Mouse (Mus musculus) midbrain, postnatal 0 days (tissue): ENCODE data around the gene Lhfpl2. TPM values are rescaled to one million over a fixed set of nuclear protein-coding genes. Genes with fewer than 3 reads are reported as not detected.

Experiments used
- ATAC-seq: fragments of 200-750 bp; cut with Nextera tagmentation; 2 replicates; pipeline ENCODE4 v1.8.0; 2017; ENCODE audit warnings: moderate number of reproducible peaks, mild to moderate bottlenecking, moderate TSS enrichment, moderate library complexity; ENCODE audit not compliant: low FRiP score
- DNase-seq: peaks from one replicate; pipeline ENCODE4 v3.0.0-alpha.2; 2015; ENCODE audit warnings: low spot score
- H3K27ac ChIP-seq: fragments of 300-500 bp; sonication (generic); 2 replicates; pipeline ENCODE4 v1.5.1; 2014; ENCODE audit warnings: low read depth, mild to moderate bottlenecking, low read length, mixed read lengths
- H3K27me3 ChIP-seq: fragments of 300-500 bp; sonication (generic); 2 replicates; pipeline ENCODE4 v1.6.1; 2014; ENCODE audit warnings: low read length, control low read depth, mixed read lengths; ENCODE audit not compliant: insufficient read depth
- H3K36me3 ChIP-seq: fragments of 300-500 bp; sonication (generic); 2 replicates; pipeline ENCODE4 v1.6.1; 2014; ENCODE audit warnings: low read length, control low read depth, mixed read lengths; ENCODE audit not compliant: insufficient read depth
- H3K4me1 ChIP-seq: fragments of 300-500 bp; sonication (generic); 2 replicates; pipeline ENCODE4 v1.6.1; 2014; ENCODE audit warnings: mild to moderate bottlenecking, control low read depth, antibody characterized with exemption, low read length, mixed read lengths; ENCODE audit not compliant: insufficient read depth
- H3K4me2 ChIP-seq: fragments of 300-500 bp; sonication (generic); 2 replicates; pipeline ENCODE4 v1.6.1; 2014; ENCODE audit warnings: low read depth, mild to moderate bottlenecking, low read length, mixed read lengths; ENCODE audit not compliant: poor library complexity, severe bottlenecking
- H3K4me3 ChIP-seq: fragments of 300-500 bp; sonication (generic); 2 replicates; pipeline ENCODE4 v1.5.1; 2014; ENCODE audit warnings: low read depth, mild to moderate bottlenecking, low read length, moderate library complexity
- H3K9ac ChIP-seq: fragments of 300-500 bp; sonication (generic); replicated peaks from 2 replicates; pipeline ENCODE4 v1.6.1; 2014; ENCODE audit warnings: mild to moderate bottlenecking, low read length, moderate library complexity, mixed read lengths; ENCODE audit not compliant: poor library complexity, severe bottlenecking
- H3K9me3 ChIP-seq: fragments of 300-500 bp; sonication (generic); 2 replicates; pipeline ENCODE4 v1.6.1; 2016; ENCODE audit warnings: low read length, control low read depth
- CTCF ChIP-seq: IDR thresholded peaks from 2 replicates; pipeline ENCODE4 v1.5.1; 2016; ENCODE audit warnings: antibody characterized with exemption, mild to moderate bottlenecking
- WGBS: fragments of 180-500 bp; shearing (Covaris S2); extraction: QIAGEN DNeasy Blood & Tissue Kit; methylation state at CpG from one replicate; pipeline ENCODE4 v1.1.7; 2014; 5-methylcytosine and 5-hydroxymethylcytosine counted together
- polyA plus RNA-seq: library from polyadenylated mRNA; unstranded; fragments of >200 nt; fragmentation: Nextera tagmentation; extraction: Ambion mirVana; gene quantifications from 2 replicates; pipeline ENCODE4 v1.2.1, GENCODE M21; 2015
- total RNA-seq: library from RNA; depleted of rRNA; stranded (reverse); fragments of >200 nt; gene quantifications from 2 replicates; pipeline ENCODE4 v1.2.3, GENCODE M21; 2014

The Lhfpl2 gene
- total and polyA plus RNA-seq, 2 experiments from 2014 or later, result 10.7 to 23.9 TPM

GRCm38 (mm10) chr13:94059373-94059772 is 1.8 kb downstream of the Lhfpl2 start:
- H3K27ac ChIP-seq, result no peak overlapping the region
- H3K4me2 ChIP-seq, result no peak overlapping the region
- ATAC-seq (no peak), DNase-seq (no peak)
- no peak for TF ChIP-seq CTCF
- H3K36me3 ChIP-seq, result no peaks in the 10 kb centered on the region
- no peaks in the 10 kb centered on the region for H3K4me1 ChIP-seq
- WGBS, result 83% methylated on average over 4 of the region's 4 CpGs
- H3K9ac ChIP-seq, result no peak overlapping the region
- H3K9me3 ChIP-seq, result no peaks in the 10 kb centered on the region
- H3K4me3 ChIP-seq, result no peak overlapping the region
- H3K27me3 ChIP-seq, result peaks cover 21% of the 10 kb centered on the region; the same call in 1 of the 2 replicates

GRCm38 (mm10) chr13:94059778-94060177 is 2.2 kb downstream of the Lhfpl2 start:
- Histone ChIP-seq H3K27me3 (peaks cover 21% of the 10 kb centered on the region; the same call in 1 of the 2 replicates), H3K4me3 (no peak overlapping the region), H3K9me3 (no peaks in the 10 kb centered on the region), H3K4me2 (no peak overlapping the region), H3K36me3 (no peaks in the 10 kb centered on the region), H3K9ac (no peak overlapping the region), H3K4me1 (no peaks in the 10 kb centered on the region), H3K27ac (no peak overlapping the region)
- DNase-seq, result no peak
- WGBS, result 88% methylated on average over 6 of the region's 6 CpGs
- TF ChIP-seq CTCF, result peak; percentile 63
- ATAC-seq, result no peak

DNA sequence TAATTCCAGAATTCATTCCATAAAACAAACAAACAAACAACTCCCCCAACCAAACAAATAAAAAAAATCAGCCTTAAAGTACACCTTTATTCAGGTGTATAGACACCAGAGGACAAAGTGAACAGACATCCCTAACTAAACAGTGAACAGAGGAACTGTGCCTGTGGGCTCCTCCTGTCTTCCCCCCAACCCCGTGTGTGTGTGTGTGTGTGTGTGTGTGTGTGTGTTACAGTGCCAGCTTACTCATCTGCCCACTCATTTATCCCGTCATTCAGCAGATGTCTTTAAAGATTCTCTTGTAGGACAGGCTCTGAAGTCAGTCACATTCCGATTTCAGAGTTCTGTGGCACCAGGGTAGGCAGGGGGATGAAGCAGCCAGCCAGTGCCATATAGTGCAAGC is 2.9 kb downstream of the Lhfpl2 start:
- Histone ChIP-seq H3K27ac (no peak overlapping the region), H3K4me3 (no peak overlapping the region), H3K27me3 (peaks cover 21% of the 10 kb centered on the region; the same call in 1 of the 2 replicates), H3K36me3 (no peaks in the 10 kb centered on the region), H3K9ac (no peak overlapping the region), H3K4me1 (no peaks in the 10 kb centered on the region), H3K4me2 (no peak overlapping the region), H3K9me3 (no peaks in the 10 kb centered on the region)
- 90% methylated on average over 3 of the region's 3 CpGs for WGBS
- ATAC-seq (no peak), DNase-seq (no peak)
- no peak for TF ChIP-seq CTCF

DNA sequence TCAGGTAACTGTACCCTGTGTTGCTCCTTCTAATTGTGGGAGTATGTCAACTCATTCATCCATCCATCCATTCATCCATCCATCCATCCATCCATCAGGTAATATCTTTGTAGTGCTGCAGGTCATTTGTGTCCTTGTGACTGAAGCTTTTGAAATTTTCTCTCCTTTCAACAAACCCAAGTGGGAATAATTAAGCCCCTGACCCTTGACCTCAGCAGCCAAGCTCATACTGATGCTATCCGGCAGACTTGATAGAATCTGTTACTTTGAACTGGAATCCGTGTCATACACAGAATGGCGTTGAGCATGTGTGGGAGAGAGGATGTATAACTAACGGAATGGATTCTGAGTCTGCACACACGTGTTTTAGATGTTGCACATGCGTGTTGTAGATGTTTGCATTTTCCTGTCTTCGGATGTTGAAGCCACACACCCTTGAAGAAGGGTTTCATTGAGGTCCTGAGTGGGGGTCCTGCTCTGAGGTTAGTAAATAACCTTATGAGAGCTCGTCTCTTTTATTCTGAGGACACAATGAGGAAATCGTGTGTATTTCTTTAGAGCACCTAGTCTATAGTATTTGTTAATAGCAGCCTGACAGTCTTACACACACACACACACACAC is 3.8 kb downstream of the Lhfpl2 start:
- Histone ChIP-seq H3K36me3 (no peaks in the 10 kb centered on the region), H3K27me3 (peaks cover 21% of the 10 kb centered on the region; the same call in 1 of the 2 replicates), H3K27ac (no peak overlapping the region), H3K4me1 (no peaks in the 10 kb centered on the region), H3K9me3 (no peaks in the 10 kb centered on the region), H3K4me3 (no peak overlapping the region), H3K9ac (no peak overlapping the region), H3K4me2 (no peak overlapping the region)
- no peak for ATAC-seq
- 75% methylated on average over 9 of the region's 9 CpGs for WGBS
- TF ChIP-seq CTCF, result no peak
- no peak for DNase-seq

DNA sequence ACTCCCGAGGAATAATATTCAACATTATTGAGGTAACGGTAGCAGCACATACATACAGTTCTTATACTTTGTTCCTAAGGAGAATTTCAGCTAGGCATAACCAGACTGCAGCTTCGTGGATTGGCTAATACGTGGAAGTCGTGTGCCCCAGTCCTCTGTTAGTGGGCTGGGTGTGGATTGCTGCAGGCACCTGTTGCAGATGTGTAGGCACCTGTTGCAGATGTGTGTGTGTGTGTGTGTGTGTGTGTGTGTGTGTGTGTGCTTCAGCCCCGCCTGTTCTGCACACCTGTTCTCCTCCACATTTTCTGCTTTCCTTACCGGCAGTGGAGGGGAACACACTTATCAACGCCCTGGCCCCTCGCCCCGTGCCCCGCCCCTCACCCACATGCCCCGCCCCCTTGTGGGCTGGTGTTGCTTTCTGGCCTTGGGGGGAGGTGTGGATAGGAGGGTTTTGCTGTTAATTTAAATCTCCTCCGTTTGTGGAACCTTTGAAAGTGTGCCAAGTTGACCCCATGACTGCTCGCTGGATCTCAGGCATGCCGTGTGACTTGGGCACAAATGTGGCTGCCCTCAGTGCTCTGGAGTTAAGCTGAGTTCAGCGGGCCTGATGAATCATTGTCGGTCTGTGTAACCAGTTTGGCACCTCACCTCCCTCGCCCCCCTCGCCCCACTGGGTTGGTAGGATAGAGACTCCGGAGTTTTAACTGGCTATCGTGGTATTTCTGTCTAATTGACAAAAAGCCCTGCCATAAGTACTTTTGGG is 4.9 kb downstream of the Lhfpl2 start:
- H3K36me3 ChIP-seq, result no peaks in the 10 kb centered on the region
- no peak overlapping the region for H3K4me3 ChIP-seq
- H3K9me3 ChIP-seq, result no peaks in the 10 kb centered on the region
- no peak for ATAC-seq
- no peak overlapping the region for H3K27ac ChIP-seq
- H3K27me3 ChIP-seq, result peaks cover 18% of the 10 kb centered on the region; the same call in 1 of the 2 replicates
- WGBS, result 21% methylated on average over 21 of the region's 21 CpGs
- no peak for TF ChIP-seq CTCF
- DNase-seq, result peak; percentile 51
- H3K9ac ChIP-seq, result no peak overlapping the region
- H3K4me1 ChIP-seq, result no peaks in the 10 kb centered on the region
- H3K4me2 ChIP-seq, result no peak overlapping the region

DNA sequence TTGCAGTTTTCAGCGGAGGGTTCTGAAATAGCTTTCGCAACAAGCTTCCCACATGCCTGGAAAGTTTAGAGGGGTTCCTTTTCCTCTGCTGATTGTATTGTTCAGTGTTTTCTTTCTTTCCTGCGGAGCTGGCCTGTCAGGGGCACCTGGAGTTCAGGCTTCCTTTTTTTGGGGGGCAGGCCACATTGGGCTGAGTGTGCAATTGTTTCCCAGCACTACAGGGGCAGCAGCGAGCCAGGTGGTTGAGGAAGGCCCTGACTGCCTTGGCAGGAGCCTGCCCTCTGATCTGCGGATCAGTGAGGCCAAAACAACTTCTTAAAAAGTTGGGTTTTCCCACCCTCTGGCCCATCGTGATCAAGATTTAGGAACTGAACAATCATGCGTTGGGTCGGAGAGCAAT is 5.6 kb downstream of the Lhfpl2 start:
- 51% methylated on average over 8 of the region's 8 CpGs for WGBS
- DNase-seq (no peak), ATAC-seq (no peak)
- Histone ChIP-seq H3K9ac (no peak overlapping the region), H3K36me3 (no peaks in the 10 kb centered on the region), H3K9me3 (no peaks in the 10 kb centered on the region), H3K4me3 (no peak overlapping the region), H3K27me3 (peaks cover 18% of the 10 kb centered on the region; the same call in 1 of the 2 replicates), H3K4me2 (no peak overlapping the region), H3K27ac (no peak overlapping the region), H3K4me1 (no peaks in the 10 kb centered on the region)
- peak; percentile 29 for TF ChIP-seq CTCF
